Mouse (Mus musculus) CD8-positive naive resting alpha-beta T cell, adult 57 days (primary cell): Measurements from ENCODE around the gene Wasf2. TPM values are rescaled to one million over a fixed set of nuclear protein-coding genes. Genes with fewer than 3 reads are reported as not detected.

Source experiments
- total RNA-seq: library from RNA; stranded (reverse); gene quantifications from one replicate; pipeline ENCODE4 v1.2.4, GENCODE M21; 2023

The Wasf2 gene
- 231 TPM for total RNA-seq

DNA sequence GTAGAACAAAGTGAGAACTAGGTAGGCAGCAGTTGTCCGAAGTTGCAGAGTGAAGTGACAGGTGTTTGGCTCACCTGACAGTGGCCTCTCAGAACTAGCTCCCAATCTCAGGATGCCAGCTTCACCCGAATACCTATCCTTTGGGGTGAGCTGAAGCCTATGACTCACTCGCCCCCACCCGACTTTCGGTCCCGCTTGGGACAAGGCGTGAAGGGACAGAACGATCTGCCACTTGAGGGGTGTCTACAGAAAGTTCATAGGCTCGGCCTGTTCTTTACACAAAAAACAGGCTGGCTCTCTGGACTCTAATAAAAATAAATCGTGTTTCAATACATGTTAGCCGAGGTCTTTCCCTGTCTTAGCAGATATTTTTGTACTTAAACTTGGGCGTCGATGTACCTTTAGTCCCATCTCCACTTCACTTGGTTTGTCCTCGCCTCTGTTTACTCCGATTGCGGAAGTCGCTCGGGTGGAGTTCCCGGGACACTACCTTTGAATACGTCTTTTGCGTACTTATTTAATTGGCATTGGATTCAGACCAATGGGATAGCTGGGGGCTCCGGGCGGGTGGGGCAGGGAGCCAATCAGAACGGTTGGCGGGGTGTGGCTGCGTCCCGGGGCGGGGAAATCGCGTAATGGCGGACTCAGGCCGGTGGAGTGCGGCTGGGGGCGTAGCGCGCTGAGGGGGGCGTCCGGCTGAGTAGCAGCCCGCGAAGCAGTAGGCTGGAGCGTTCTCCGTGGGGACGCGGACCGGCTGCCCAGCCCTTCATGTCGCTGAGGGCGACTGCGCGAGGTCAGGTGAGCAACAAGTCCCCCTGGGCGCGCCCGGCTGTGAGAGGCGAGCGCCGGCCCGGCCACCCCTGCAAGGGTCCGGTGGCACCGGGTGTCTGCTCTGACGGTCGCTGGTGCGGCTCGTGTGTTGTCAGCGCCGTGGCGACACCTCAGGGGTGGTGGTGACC is at the start of gene Wasf2:
Wasf2 (plus strand) TSS at position 575 of the 959 bp plus-strand sequence.

GRCm38 (mm10) chr4:133211751-133212561 is 81.7 kb downstream of the Wasf2 start, which contains the start of the genes Cd164l2 and Gpr3:
Gene Cd164l2, plus strand, starts transcription at chr4:133212131.
Gene Gpr3, minus strand, starts transcription at chr4:133212536.

DNA sequence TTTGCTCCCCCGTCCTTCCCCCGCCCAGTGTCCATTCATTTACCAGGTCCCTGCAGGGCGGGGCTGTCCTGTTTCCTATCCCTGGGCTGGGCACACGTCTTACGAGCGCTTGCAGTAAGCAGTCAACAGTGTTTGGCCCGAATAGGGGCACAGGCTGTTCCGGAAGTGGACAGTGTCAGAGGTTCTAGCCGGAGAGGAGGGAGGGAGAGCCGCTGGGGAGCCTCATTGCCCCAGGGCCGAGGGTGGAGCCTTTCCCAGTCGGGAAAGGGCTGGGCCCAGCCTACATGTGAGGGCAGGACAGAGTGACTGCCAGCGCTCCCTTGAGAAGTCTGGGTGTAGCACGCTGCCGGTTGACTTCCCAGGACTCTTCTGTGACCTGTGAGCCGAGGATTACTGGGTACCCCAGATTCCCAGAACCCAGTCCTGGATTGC is 110.2 kb downstream of the Wasf2 start, which contains the start of gene Map3k6:
Map3k6 (plus strand) TSS at position 329 of the 432 bp plus-strand sequence.

Other genes with a start within 250 kb of the Wasf2 start
- gene Stx12, start 246.0 kb upstream of the Wasf2 start, total RNA-seq: 15.4 TPM
- gene Fam76a, start 207.9 kb upstream of the Wasf2 start, total RNA-seq: 25.2 TPM
- gene Fgr, start 156.4 kb upstream of the Wasf2 start, total RNA-seq: 5.6 TPM
- gene Ahdc1, start 119.2 kb upstream of the Wasf2 start, total RNA-seq: 75.6 TPM
- gene Cd164l2, start 81.6 kb downstream of the Wasf2 start, total RNA-seq: not detected
- gene Gpr3, start 82.0 kb downstream of the Wasf2 start, total RNA-seq: not detected
- gene Map3k6, start 110.3 kb downstream of the Wasf2 start, total RNA-seq: not detected
- 32.6 TPM for gene Sytl1, start 132.6 kb downstream of the Wasf2 start, total RNA-seq
- 55.5 TPM for gene Tmem222, start 147.3 kb downstream of the Wasf2 start, total RNA-seq
- 44.1 TPM for gene Wdtc1, start 223.0 kb downstream of the Wasf2 start, total RNA-seq
- 49.2 TPM for gene Slc9a1, start 239.2 kb downstream of the Wasf2 start, total RNA-seq